Mouse (Mus musculus) cerebellum, adult 8-10 months (tissue): ENCODE results near the gene Rab3gap1.

Experiments used
- DNase-seq: peaks from one replicate; pipeline ENCODE4 v3.0.0; 2022

Gene Rab3gap1

DNA sequence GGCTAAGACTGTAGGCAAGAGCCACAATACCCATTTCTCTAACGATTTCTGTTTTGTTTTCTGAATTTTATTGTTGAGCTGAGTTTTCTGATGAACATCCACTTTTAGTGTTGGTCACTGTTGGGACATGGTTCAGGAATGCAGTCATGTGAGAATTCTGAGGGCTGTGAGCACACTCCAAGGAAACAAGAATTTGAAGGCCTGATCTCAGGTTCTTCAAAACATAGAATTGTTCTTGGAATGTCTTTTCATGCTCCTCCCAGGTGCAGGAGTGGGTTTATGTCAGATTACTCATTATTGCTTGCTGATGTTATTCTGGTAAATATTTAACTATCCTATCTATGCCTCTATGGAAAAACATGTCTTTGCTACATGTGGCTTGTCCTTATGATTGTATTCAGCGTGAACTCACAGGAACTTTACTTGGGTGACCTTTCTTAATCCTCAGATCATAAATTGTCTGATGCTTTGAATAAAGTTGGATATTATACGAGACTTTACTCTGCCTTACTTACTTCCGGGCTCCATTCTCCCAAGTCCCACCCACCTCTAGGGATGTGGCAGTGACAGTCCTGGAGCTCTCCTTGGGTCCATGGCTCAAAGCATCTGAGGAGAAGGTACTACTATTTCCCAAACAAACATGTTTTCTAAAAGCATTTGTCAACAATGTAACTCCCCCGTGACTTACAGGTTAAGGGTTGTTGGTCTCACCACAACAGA, 114.9 kb downstream of the Rab3gap1 start:
- no peak for DNase-seq

DNA sequence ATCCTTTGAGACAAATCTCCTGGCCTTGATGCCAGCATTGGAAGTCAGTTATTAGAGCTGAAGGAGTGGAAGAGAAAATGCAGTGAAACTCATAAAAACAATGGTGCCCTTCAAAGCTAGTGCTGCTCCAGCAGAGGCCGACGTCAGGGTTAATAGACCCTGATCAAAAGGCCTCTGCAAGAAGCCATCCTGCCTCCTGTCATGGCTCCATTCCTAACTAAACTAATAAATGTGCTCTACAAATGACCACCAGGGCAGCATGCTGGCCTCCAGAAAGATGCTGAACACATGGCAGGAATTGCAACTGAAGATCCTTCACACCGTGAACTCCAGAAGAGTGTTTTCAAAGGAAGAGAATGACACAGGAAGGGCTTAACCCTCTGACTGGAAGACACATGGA, 116.8 kb downstream of the Rab3gap1 start:
- no peak for DNase-seq

DNA sequence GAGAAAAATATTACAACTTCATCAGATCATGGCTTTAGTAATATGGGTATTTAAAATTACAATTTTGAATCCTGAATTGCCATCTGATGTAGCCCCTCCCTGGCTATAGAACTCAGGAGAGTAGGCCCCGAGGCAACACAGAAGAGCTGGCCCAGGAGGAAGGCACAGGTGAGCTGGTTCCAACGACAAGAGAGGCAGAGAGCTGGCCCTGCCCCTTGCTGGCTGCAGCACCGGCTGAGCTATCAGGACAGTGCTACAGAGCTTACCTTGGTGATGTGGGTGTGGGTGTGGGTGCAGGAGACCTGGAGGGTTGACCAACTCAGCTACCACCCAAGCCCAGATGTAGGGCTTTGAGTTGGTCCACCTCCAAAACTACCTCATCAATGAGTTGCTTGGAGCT, 119.7 kb downstream of the Rab3gap1 start:
- no peak for DNase-seq

DNA sequence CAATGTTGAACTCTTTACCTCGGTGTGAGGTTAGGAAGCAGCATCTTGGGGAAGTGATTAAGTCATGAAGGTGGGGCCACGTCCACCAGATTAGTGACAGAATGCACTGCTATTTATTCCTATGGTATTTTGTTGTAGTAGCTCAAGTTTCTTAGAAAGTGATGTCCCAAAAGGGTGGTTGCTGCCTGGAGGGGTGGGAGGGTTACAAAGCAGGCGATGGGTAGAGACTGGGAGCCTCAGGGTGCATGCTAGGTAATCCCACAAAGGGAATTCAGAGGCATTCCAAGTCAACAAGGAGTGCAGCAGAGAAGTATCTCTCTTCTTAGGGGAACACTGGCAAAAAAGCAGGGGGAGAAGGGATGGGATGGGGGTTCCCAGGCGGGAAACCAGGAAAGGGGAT, 120.8 kb downstream of the Rab3gap1 start:
- DNase-seq = no peak

DNA sequence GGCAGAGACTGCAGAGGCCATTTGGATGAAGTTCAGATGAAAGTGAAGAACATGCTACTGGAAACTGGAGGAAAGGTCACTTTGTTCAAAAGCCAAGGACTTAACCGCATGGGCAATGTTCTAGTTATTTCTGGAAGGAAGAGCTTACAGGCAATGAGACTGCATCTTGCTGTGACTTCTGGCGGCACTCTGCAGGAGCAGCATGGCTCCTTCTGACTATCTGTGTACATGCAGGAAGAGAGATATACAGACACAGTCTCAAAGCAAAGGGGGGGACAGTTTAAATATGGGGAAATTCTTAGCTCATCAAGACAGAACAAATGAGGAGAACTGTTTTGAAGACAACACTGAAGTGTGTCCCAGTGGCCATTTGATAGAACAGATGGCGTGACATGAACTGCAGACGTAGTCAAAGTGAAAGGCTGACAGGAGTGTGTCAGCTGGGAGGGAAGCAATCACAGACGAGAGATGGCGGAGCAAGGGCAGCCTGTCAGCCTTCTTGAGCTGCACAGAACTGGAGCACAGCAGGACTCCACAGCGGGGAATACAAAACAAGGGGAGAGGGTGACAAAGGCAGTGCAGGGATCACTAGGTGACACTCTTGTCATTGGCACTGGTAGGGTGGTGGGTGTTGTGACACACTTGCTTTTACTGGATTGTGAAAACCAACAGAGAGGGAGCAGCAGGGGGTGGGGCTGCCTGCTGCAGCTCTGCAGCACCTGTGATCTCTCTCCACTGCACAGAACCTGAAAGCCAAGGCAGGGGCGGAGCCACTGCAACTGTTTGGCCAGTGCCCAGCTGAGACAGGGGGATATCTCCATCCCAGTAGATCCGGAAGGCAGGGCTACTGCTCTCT, 121.5 kb downstream of the Rab3gap1 start:
- peak; percentile 60 for DNase-seq
